Mouse (Mus musculus) bone marrow macrophage, adult 2 months (primary cell): ENCODE results near the gene Zfp385a.

ENCODE experiments used
- CTCF ChIP-seq: IDR thresholded peaks from 2 replicates; pipeline ENCODE4 v1.5.1; 2012; ENCODE audit warnings: low read depth, mild to moderate bottlenecking, low read length, moderate library complexity
- POLR2A ChIP-seq: IDR thresholded peaks from 2 replicates; pipeline ENCODE4 v1.6.1; 2012; ENCODE audit warnings: mild to moderate bottlenecking, low read depth, low read length, borderline replicate concordance

- TF ChIP-seq CTCF (no peak), POLR2A (no peak)
These were observed 31.6 kb downstream of the Zfp385a start for GRCm38 (mm10) chr15:103308056-103308875.
